Mouse (Mus musculus): ENCODE measurements around the gene Zfp874a. TPM values are rescaled to one million over a fixed set of nuclear protein-coding genes. Genes with fewer than 3 reads are reported as not detected.
"Not testable (repeated sequence)": the region's sequence is repeated elsewhere in the genome, so short reads cannot be mapped to it uniquely, and the experiment has no call there.

Gene Zfp874a
- 10 to 100 TPM in 1 of 2 experiments, 1 to 10 TPM in 1; 9.9 to 12.4 TPM for total RNA-seq (2021)

GRCm38 (mm10) chr13:67451172-67452020 is at the start of gene Zfp874a:
Gene Zfp874a, minus strand, starts transcription at chr13:67451624.
- intact Hi-C loops (cut with DNase I), result no loop called here
- DNase-seq (ENCODE audit: extremely low spot score in 1 of 2, low spot score in 2 of 2), result peak; percentile 89

- no peak for DNase-seq (ENCODE audit: extremely low spot score in 1 of 2, low spot score in 2 of 2)
- intact Hi-C loops (cut with DNase I), result no loop called here
Measured at GRCm38 (mm10) chr13:67500908-67501307, 49.5 kb upstream of the Zfp874a start.

GRCm38 (mm10) chr13:67500084-67500719 is 48.8 kb upstream of the Zfp874a start, which contains the start of gene Zfp58:
Gene Zfp58, minus strand, starts transcription at chr13:67500555.
- peak; percentile 79 to 89 for DNase-seq (ENCODE audit: extremely low spot score in 1 of 2, low spot score in 2 of 2)
- intact Hi-C loops (cut with DNase I), result no loop called here

- DNase-seq (ENCODE audit: extremely low spot score in 1 of 2, low spot score in 2 of 2), result no peak
Measured at GRCm38 (mm10) chr13:67495631-67496030, 44.2 kb upstream of the Zfp874a start.

GRCm38 (mm10) chr13:67484424-67484811 is 33.0 kb upstream of the Zfp874a start:
- no peak for DNase-seq (ENCODE audit: extremely low spot score in 1 of 2, low spot score in 2 of 2)
- intact Hi-C loops (cut with DNase I), result no loop called here

More at GRCm38 (mm10) chr13:67495631-67496030, 44.2 kb upstream of the Zfp874a start:
- intact Hi-C loops (cut with DNase I), result no loop called here

- peak; percentile 85 to 86 for DNase-seq (ENCODE audit: extremely low spot score in 1 of 2, low spot score in 2 of 2)
- intact Hi-C loops (cut with DNase I), result no loop called here
Measured at GRCm38 (mm10) chr13:67483625-67484423, 32.4 kb upstream of the Zfp874a start, which contains the start of gene Zfp874b. Gene Zfp874b, minus strand, starts transcription at chr13:67484258.

- intact Hi-C loops (cut with DNase I), result no loop called here
- no peak for DNase-seq (ENCODE audit: extremely low spot score in 1 of 2, low spot score in 2 of 2)
Measured at GRCm38 (mm10) chr13:67481528-67481927, 30.1 kb upstream of the Zfp874a start.

- no peak for DNase-seq (ENCODE audit: extremely low spot score in 1 of 2, low spot score in 2 of 2)
- intact Hi-C loops (cut with DNase I), result no loop called here
Measured at GRCm38 (mm10) chr13:67469274-67469673, 17.9 kb upstream of the Zfp874a start.

- intact Hi-C loops (cut with DNase I); DNase-seq (ENCODE audit: extremely low spot score in 1 of 2, low spot score in 2 of 2): not testable (repeated sequence)
Measured at GRCm38 (mm10) chr13:67463506-67464185, 12.2 kb upstream of the Zfp874a start.

- DNase-seq (ENCODE audit: extremely low spot score in 1 of 2, low spot score in 2 of 2), result no peak
- intact Hi-C loops (cut with DNase I), result no loop called here
Measured at GRCm38 (mm10) chr13:67452021-67452309, 541 bp upstream of the Zfp874a start.

GRCm38 (mm10) chr13:67437095-67437494 is 14.3 kb downstream of the Zfp874a start:
- DNase-seq (ENCODE audit: extremely low spot score in 1 of 2, low spot score in 2 of 2); intact Hi-C loops (cut with DNase I): not testable (repeated sequence)

- intact Hi-C loops (cut with DNase I), result no loop called here
- DNase-seq (ENCODE audit: extremely low spot score in 1 of 2, low spot score in 2 of 2), result no peak
Measured at GRCm38 (mm10) chr13:67428116-67428515, 23.3 kb downstream of the Zfp874a start.

GRCm38 (mm10) chr13:67425699-67426098 is 25.7 kb downstream of the Zfp874a start:
- intact Hi-C loops (cut with DNase I); DNase-seq (ENCODE audit: extremely low spot score in 1 of 2, low spot score in 2 of 2): not testable (repeated sequence)

- intact Hi-C loops (cut with DNase I); DNase-seq (ENCODE audit: extremely low spot score in 1 of 2, low spot score in 2 of 2): not testable (repeated sequence)
Measured at GRCm38 (mm10) chr13:67422532-67422931, 28.9 kb downstream of the Zfp874a start.

- intact Hi-C loops (cut with DNase I), result no loop called here
- peak; percentile 30 to 36 for DNase-seq (ENCODE audit: extremely low spot score in 1 of 2, low spot score in 2 of 2)
Measured at GRCm38 (mm10) chr13:67421207-67421857, 30.1 kb downstream of the Zfp874a start, which contains the start of gene Zfp459. Gene Zfp459, minus strand, starts transcription at chr13:67421418.

- intact Hi-C loops (cut with DNase I), result no loop called here
- DNase-seq (ENCODE audit: extremely low spot score in 1 of 2, low spot score in 2 of 2), result no peak
Measured at GRCm38 (mm10) chr13:67420558-67421206, 30.7 kb downstream of the Zfp874a start.

GRCm38 (mm10) chr13:67416811-67417210 is 34.6 kb downstream of the Zfp874a start:
- intact Hi-C loops (cut with DNase I), result no loop called here
- no peak for DNase-seq (ENCODE audit: extremely low spot score in 1 of 2, low spot score in 2 of 2)

- no peak for DNase-seq (ENCODE audit: extremely low spot score in 1 of 2, low spot score in 2 of 2)
- intact Hi-C loops (cut with DNase I), result no loop called here
Measured at GRCm38 (mm10) chr13:67415759-67416158, 35.7 kb downstream of the Zfp874a start.

Measured in left cerebral cortex, postnatal 10 days (tissue).